Mouse (Mus musculus): ENCODE results near the gene Hdac4.
A peak's percentile ranks its signal among the peaks of the same experiment; 100 is the strongest.

- no peak for TF ChIP-seq POLR2A (IDR thresholded peaks at IDR 0.05; ENCODE audit: low read depth, low read length)
- TF ChIP-seq CTCF (IDR thresholded peaks at IDR 0.05; ENCODE audit: extremely low read depth, insufficient read depth, insufficient read length, insufficient replicate concordance) = peak; percentile 74; the same call in 1 of the 2 replicates
Observed at GRCm38 (mm10) chr1:91962256-91962655, 233.2 kb downstream of the Hdac4 start.
